Mouse (Mus musculus): ENCODE data around the gene Spi1.

Spi1 gene

DNA sequence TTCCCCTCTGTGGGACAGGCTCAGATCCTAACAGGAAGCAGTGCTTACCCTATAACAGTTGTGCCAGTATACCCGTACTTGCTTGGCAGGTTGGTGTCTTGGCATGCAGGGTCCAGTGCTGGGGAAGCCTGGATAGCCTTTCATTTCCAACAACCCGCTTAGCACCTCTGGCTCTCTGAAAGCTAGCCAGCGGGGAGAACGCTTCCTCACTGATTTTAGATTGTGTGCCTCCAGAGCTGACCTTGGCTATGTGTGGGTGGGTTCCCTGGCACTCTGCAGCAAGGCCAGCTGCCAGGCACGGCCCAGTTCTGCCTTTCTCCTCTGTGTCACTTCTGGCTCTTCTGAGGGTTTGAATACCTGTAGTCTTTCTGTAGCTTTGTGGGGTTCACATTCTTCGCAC, 47.9 kb downstream of the Spi1 start:
- DNase-seq, result no peak

GRCm38 (mm10) chr2:91131251-91131650, 49.1 kb downstream of the Spi1 start:
- no peak for DNase-seq

- no peak for DNase-seq
Measured at GRCm38 (mm10) chr2:91132035-91132434, 49.8 kb downstream of the Spi1 start.

- DNase-seq, result no peak
Measured at GRCm38 (mm10) chr2:91136513-91137412, 54.6 kb downstream of the Spi1 start.

GRCm38 (mm10) chr2:91137481-91137880, 55.3 kb downstream of the Spi1 start:
- no peak for DNase-seq

DNA sequence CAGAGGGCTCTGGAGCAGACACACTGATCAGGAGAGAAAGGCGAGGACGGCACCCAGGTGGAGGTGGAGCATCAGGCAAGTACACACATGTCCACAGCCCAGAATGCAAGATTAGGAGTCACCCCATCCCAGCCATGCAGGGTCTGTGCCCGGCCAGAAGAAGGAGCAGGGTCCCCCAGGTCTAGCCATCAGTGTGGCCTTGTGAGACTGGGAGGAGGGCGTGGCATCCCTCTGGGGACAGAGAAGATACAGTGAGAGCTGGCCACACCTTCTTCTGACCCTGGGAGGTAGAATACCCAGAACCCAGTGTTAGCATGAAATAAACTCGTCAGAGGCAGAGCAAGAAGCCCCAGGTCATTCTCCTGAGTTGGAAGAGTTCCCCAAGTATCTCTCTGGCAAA, 57.1 kb downstream of the Spi1 start:
- DNase-seq, result no peak

DNA sequence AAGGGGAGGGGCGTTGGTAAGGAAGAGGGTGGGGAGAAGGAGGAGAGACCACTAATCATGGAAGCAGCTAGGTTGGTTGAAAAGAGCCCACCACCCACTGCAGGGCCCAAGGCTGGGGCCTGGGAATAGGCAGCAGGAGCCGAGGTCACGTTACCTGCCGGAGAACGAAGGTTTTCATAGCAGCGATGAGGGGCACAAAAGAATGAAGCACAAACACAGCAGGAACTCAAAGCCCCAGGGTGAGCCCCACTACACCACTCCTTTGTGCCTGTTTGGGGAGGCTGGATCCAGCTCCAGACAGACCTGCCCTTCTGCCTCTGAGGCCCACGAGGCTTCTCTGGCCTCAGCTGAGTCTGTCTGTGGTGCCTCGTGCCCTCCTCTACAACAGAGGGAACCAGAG, 57.6 kb downstream of the Spi1 start:
- no peak for DNase-seq

- DNase-seq, result no peak
Measured at GRCm38 (mm10) chr2:91142920-91143319, 60.7 kb downstream of the Spi1 start.

DNA sequence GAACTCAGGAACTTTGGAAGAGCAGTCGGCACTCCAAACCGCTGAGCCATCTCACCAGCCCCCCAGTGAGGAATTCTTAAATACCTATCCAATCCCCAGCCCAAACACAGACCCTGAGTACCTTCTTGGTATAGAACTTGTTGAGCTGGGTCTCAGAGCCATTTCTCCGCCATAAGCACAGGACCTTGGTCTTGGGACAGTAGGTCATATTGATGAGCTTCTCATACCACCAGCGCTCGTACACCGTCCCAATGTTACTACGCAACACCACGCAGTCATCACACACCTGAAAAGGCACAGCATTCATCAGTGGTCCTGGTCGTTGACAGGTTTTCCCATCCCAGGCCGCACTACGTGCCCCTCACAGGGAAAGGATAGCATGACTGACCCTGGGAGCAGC, 61.2 kb downstream of the Spi1 start:
- DNase-seq, result no peak

GRCm38 (mm10) chr2:91148101-91148500, 65.9 kb downstream of the Spi1 start:
- DNase-seq, result no peak

- no peak for DNase-seq
Measured at GRCm38 (mm10) chr2:91151331-91151730, 69.1 kb downstream of the Spi1 start.

DNA sequence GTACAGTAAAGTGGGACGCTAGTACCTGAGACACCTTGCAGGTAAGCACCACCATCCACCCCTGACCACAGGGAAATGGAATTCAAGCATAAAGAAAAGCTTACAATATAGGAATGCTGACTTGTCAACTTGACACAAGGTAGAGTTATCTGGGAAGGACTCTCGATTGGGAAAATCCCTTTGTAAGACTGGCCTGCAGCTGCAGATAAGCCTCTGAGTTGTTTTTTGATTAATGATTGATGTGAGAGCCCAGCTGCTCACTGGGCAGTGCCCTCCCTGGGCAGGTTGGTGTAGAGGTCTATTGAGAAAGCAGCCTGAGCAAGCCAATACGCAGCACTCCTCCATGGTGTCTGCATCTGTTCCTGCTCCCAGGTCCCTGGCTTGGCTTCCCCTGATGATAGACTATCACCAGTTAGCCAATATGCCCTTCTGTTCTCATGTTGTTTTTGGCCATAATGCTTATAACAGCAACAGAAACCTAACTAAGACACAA, 70.7 kb downstream of the Spi1 start:
- no peak for DNase-seq

GRCm38 (mm10) chr2:91154091-91154490, 71.9 kb downstream of the Spi1 start:
- no peak for DNase-seq

DNA sequence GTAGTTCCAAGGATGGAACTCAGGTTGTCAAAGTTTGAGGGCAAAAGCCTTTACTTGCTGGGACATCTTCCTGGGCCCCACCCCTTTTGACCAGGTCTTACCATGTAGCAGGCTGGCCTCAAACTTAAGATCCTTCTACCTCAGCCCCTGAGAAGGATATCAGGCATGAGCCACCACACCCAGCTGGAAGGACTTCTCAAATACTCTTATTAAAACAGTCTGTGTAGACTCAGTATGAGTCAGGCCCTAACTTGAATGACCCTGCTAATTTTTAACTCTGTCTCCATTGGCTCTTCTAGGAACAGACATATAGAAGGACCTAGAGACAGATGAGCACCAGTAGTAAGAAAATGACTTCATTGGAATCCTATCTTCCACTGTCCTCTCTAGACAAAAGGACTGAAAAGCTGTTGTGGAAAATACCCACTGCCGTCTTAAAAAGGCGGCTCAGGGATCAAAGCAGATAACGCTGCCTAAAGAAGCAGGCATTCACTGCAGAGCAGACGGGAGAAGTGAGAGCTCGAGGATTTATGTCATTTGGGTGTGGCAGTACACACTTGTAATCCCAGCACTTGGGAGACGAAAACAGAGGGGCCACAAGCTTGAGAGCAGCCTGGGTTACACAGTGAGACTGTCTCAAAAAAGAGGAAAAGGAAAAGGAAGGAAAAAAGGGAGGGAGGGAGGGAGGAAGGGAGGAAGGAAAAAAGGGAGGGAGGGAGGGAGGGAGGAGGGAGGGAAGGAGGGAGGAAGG, 75.0 kb downstream of the Spi1 start:
- DNase-seq, result no peak

DNA sequence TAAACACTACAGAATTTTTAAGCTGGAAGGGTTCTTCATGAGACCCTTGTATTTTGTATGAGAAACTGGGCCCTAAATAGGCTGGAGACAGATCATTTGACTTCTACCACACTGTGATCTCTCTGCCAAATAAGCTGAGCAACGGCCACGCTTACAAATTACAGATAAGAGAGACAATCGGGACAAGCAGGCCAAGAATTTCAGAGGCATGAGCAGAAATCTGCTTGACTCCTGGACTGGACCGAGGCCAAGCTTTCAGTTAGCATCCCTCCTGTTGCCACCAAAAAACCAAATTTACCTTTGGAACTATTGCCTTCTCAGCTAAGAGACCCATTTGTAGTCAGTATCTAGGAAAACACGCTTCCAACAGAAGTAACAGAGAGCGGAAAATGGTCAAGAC, 78.4 kb downstream of the Spi1 start:
- no peak for DNase-seq

DNA sequence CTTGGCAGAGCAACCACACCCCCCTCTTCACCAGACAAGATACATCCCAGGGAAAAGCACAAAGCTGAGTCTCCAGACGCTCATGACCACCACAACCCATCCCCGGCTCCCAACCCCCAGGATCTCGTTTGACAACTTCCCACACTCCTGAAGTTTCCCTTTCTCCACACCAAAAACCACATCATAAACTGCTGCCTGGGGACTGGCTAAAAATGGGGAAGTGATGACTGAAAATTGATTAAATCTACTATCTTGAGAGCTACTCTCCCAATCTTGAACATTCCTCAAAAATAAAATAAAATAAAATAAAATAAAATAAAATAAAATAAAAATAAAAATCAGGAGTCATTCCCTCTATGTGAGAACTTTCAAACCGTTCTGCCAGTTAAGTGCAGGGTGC, 80.8 kb downstream of the Spi1 start:
- no peak for DNase-seq

- no peak for DNase-seq
Measured at GRCm38 (mm10) chr2:91163532-91163931, 81.3 kb downstream of the Spi1 start.

- no peak for DNase-seq
Measured at GRCm38 (mm10) chr2:91164991-91165390, 82.8 kb downstream of the Spi1 start.

Data from lung, postnatal 4 days (tissue).